Mouse (Mus musculus) lung, postnatal 0 days (tissue): ENCODE data around the gene Tprg.

Experiments used
- CTCF ChIP-seq: IDR thresholded peaks from 2 replicates; pipeline ENCODE4 v1.5.1; 2016; ENCODE audit warnings: antibody characterized with exemption, mild to moderate bottlenecking
- EP300 ChIP-seq: IDR thresholded peaks from 2 replicates; pipeline ENCODE4 v1.6.1; 2016; ENCODE audit warnings: antibody characterized with exemption, mild to moderate bottlenecking, control low read depth

- TF ChIP-seq CTCF (no peak), EP300 (no peak)
Observed at GRCm38 (mm10) chr16:25255603-25256260, 30.9 kb upstream of the Tprg start.
